Mouse (Mus musculus): Measurements from ENCODE around the gene Ppfia4. TPM values are rescaled to one million over a fixed set of nuclear protein-coding genes. Genes with fewer than 3 reads are reported as not detected.

The Ppfia4 gene
- polyA plus RNA-seq, 1 experiment, result 8.6 TPM

GRCm38 (mm10) chr1:134339162-134339561, 6.4 kb upstream of the Ppfia4 start:
- no peak for DNase-seq (ENCODE audit: low spot score)

GRCm38 (mm10) chr1:134336958-134337710, 4.4 kb upstream of the Ppfia4 start:
- DNase-seq (ENCODE audit: low spot score), result peak; percentile 14

GRCm38 (mm10) chr1:134335924-134336810, 3.4 kb upstream of the Ppfia4 start:
- no peak for DNase-seq (ENCODE audit: low spot score)

- no peak for DNase-seq (ENCODE audit: low spot score)
These were observed 2.6 kb upstream of the Ppfia4 start for GRCm38 (mm10) chr1:134335211-134335923.

GRCm38 (mm10) chr1:134334111-134334827, 1.5 kb upstream of the Ppfia4 start:
- no peak for DNase-seq (ENCODE audit: low spot score)

GRCm38 (mm10) chr1:134333371-134334110, 813 bp upstream of the Ppfia4 start:
- DNase-seq (ENCODE audit: low spot score), result no peak

GRCm38 (mm10) chr1:134331879-134332635, 671 bp downstream of the Ppfia4 start:
- peak; percentile 52 for DNase-seq (ENCODE audit: low spot score)

GRCm38 (mm10) chr1:134326841-134327346, 5.8 kb downstream of the Ppfia4 start:
- DNase-seq (ENCODE audit: low spot score), result no peak

GRCm38 (mm10) chr1:134322591-134322990, 10.1 kb downstream of the Ppfia4 start:
- no peak for DNase-seq (ENCODE audit: low spot score)

- DNase-seq (ENCODE audit: low spot score), result no peak
These were observed 11.9 kb downstream of the Ppfia4 start for GRCm38 (mm10) chr1:134320691-134321301.

- DNase-seq (ENCODE audit: low spot score), result no peak
These were observed 14.5 kb downstream of the Ppfia4 start for GRCm38 (mm10) chr1:134318261-134318660.

GRCm38 (mm10) chr1:134316361-134316760, 16.4 kb downstream of the Ppfia4 start:
- no peak for DNase-seq (ENCODE audit: low spot score)

- DNase-seq (ENCODE audit: low spot score), result no peak
These were observed 17.5 kb downstream of the Ppfia4 start for GRCm38 (mm10) chr1:134315181-134315580.

- no peak for DNase-seq (ENCODE audit: low spot score)
These were observed 21.0 kb downstream of the Ppfia4 start for GRCm38 (mm10) chr1:134311760-134312159.

- no peak for DNase-seq (ENCODE audit: low spot score)
These were observed 22.0 kb downstream of the Ppfia4 start for GRCm38 (mm10) chr1:134310729-134311128.

GRCm38 (mm10) chr1:134310291-134310690, 22.4 kb downstream of the Ppfia4 start:
- DNase-seq (ENCODE audit: low spot score), result no peak

GRCm38 (mm10) chr1:134307409-134307808, 25.3 kb downstream of the Ppfia4 start:
- no peak for DNase-seq (ENCODE audit: low spot score)

- no peak for DNase-seq (ENCODE audit: low spot score)
These were observed 27.8 kb downstream of the Ppfia4 start for GRCm38 (mm10) chr1:134304940-134305339.

GRCm38 (mm10) chr1:134302568-134303238, 30.0 kb downstream of the Ppfia4 start:
- no peak for DNase-seq (ENCODE audit: low spot score)
